Mouse (Mus musculus): ENCODE measurements around the gene Jazf1.
A peak's percentile ranks its signal among the peaks of the same experiment; 100 is the strongest.

Jazf1 gene

DNA sequence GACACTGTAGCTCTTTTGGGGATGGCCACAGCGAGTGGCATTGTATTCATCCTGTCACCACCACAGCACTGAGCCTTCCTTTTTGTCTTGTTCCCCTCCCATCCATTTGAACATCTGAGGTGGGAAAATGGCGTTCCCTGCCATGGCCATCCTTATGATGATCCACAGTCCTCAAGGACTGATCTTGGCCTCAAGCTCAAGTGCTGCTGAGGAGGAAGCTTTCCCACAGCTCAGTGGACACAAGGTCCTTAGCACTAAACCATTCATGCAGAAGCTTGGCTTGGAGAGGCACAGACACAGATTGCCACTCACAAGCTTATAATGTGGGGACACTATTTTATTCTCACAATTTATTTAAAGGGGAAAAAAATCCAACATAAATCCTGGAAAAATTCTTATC, 58.1 kb downstream of the Jazf1 start:
- DNase-seq (ENCODE audit: low read depth, low spot score), result no peak

DNA sequence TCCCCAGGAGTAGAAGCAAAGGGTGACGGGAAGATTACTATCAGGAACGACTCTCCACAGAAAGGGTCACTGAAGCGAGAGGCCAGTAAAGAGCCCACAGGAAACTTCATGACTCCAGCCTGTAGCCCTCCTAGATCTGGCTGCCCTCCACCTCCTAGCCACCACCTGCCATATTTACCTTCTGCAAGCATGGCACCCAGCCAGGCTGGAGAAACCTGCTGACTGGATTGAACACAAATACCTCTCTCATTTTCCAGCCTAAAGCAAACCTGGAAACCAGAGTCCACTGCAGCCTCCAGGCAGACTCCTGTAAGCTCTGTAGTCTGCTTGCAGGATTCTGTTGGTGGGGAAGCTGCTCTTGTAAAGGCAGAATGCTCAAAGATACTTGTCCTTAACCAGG, 62.4 kb downstream of the Jazf1 start:
- DNase-seq (ENCODE audit: low read depth, low spot score), result no peak

DNA sequence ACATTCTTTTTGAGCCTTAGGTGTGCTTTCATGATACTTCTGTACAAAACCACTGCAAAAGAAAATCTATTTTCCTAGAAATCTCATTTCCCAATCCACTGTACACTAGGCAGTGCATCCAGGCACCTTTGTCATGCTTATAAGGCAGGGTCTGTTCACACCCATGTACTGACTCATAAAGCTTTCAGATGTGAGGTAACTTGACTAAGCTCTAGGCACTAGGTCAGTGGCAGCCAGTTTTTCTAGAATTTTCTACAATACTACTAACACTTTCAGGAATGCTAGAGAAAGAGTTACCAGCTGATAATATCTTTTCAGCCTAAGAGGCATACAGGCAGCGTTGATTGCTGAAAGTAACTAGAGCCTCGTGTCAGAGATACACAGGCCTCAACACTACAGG, 62.9 kb downstream of the Jazf1 start:
- no peak for DNase-seq (ENCODE audit: low read depth, low spot score)

DNA sequence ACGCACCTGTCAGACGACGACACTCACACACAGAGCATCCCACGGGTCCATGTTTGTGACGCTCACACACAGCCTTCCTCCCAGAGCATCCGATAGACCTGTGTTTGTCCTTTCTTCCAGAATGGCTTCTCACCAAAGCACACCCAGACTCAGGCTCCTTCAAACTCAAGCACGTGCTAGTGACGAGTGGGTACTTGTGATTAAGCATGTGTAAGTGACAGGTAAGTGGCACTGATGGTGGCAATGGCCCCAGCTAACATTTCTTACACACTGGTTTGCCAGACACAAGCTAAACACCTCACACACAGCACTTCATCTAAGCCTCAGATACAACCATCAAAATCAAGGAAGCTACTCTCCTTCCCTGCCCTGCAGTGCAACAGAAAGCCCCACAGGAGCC, 77.6 kb downstream of the Jazf1 start:
- DNase-seq (ENCODE audit: low read depth, low spot score), result no peak

DNA sequence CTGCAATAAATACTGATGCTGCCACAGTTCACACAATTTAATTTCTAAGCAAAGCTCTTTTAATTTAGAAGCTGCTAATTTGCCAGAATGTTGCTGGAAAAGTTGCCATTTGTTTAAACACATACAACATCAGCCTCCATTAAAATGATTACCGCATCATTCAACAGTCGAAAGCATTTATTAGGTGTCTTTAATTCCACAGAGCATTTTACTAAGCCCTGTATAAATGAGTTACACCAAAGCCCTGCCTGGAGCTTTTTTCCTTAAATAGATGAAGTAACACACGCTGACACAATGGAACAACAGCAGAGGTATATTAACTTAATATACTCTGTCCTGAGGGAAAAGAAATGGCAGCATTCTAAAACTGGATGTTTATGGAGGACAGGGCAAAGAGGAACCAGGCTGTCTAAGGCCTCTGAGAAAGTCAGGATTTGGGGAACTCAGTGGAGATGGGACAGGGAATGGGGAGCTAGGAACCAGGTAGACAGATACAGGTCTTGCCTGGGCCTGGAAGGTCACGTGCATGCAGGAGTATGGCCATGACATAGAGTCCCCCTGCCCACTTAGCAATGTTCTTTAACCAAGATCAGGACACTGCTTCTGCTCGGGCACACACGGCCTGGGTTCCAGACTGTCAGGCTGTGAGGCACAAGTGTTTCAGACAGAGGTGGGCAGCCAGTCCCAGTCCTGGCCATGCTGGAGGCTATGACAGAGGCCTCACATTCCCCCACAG, 80.4 kb downstream of the Jazf1 start:
- no peak for DNase-seq (ENCODE audit: low read depth, low spot score)

DNA sequence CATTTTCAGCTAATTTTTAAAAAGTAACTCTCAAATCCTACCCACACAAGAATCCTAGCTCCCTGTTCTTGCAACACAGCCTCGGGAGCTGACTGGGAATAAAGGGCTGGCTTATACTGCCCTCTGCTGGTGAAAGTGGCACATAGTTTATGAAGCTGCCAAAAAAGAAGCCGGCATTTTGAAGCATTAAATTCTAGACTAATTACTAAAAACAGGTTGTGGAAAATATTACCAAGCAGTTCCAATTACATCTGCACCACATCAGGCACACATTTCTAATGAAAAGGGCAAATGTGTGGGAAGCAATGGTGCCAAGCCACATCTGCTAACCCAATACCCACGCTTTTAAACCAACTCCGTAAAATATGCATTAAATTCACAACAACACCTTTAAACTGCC, 81.0 kb downstream of the Jazf1 start:
- peak; percentile 79 for DNase-seq (ENCODE audit: low read depth, low spot score)

DNA sequence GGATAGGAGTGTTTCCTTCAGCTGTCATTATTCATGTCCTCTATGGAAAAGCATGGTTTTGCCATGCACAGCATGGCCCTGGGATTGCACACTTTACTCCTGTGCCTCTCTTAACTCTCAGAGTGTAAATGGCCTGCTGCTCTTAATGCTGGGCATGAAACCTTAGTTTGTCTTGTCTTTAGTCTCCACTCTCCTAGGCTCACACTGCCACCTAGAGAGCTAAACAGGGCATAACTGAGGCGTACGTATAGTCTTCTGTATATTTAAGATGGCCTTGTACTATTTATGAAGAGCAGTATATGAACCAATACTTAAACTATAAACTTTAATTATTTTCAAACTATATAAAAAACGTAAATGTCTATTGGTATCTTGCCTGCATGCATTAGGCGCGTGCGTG, 86.3 kb downstream of the Jazf1 start:
- no peak for DNase-seq (ENCODE audit: low read depth, low spot score)

DNA sequence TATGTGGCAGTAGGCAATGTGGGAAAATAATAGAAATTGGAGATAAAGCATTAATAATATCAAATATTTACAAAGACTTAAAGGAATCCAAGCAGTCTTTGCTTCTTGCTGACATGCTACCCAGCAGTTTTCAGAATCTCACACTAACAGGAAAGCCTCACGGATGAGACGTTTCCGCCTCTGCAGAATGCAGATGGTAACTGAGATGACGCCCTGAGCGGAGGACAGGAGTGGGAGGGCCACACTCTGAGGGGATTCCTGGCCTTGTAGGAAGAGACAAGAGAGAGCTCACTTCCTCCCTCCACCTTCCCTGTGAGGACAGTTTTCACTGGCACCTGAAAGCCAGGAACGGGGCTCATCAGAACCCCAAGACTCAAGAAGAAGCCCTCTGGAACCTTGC, 88.9 kb downstream of the Jazf1 start:
- DNase-seq (ENCODE audit: low read depth, low spot score), result no peak

DNA sequence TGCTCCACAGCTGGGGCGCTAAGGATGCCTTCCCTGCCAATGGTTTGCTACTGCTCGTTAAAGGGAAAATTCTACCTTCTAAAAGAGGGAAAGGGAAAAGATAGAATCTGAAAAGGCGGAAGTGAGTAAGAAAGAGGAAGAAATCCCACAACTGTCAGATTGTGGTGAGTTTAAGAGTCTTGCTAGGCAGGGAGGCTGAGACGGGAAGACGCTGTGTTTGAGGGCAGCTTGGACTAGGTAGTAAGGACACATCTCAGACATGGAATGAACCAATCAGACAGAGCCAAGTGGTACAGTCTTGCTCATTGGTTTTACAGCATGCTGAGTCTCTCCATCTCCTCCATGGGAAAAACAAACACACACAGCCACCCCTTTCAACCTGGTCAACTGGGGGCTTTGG, 95.1 kb downstream of the Jazf1 start:
- no peak for DNase-seq (ENCODE audit: low read depth, low spot score)

DNA sequence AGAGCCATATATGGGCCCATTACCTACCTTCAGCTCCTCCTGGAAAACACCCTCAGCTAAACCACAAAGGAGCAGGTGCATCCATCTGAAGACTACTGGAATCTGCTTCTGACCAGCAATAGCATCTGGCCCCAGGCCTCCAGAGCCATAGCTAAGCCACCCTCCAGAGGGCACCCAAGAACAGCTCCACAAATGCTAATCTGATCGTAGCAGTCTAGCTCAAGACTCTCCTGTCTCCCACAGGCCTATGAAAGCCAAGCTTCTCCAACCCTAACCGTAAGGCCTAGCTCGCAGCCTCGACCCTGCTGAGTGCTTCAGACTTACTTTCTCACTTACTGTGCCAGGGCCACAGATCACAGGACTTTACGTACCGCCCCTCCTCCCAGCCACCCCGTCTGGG, 96.3 kb downstream of the Jazf1 start:
- DNase-seq (ENCODE audit: low read depth, low spot score), result no peak

DNA sequence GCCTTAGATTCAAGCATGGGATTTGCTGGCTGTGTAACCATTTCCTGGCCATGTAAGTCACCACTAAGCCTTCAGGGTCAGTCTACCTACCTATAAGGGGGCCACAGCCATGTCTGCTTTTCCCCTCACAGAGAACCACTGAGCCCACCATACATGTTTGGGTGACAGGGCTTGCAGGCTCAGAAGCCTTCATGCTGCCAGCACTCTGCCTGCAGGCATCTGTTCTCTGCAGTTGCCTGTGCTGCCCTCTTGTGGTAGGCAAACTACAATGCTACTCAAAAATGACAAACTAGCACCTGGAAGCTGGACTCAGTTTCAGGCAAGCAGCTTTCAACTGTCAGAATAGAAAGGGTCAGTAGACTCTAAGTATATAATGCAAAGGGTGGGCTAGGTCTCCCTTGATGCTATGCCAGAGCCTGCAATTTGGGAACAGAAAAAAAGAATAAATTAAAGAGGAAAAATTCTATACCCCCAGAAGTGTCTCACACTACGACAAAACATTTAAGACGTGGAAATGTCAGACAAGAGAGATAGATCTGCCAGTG, 98.6 kb downstream of the Jazf1 start:
- DNase-seq (ENCODE audit: low read depth, low spot score), result peak; percentile 79

DNA sequence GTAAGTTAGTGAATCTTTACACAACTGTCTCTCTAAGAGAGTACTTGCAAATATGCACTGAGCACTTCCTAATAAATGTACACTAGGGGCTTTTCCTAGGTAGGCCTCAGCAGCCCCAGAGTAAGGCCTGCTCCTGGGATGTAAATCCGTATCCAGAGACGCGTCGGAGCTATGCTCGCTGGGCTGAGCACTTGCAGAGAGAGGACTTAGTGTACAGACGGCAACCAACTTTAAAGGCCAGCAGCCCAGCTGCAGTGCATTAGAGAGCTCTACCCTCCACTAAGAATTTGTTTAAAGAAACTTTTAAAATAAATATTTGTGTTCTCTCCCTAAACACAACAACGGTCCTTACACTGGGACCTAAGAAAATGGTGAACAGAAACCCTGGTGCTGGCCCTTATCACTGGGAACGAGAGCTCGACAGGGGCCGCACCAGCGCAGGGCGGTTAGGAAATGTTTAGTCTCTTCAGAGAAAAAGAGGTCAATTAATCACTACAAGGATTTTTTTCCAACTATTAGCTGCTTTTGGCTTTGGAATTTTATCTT, 100.0 kb downstream of the Jazf1 start:
- no peak for DNase-seq (ENCODE audit: low read depth, low spot score)

DNA sequence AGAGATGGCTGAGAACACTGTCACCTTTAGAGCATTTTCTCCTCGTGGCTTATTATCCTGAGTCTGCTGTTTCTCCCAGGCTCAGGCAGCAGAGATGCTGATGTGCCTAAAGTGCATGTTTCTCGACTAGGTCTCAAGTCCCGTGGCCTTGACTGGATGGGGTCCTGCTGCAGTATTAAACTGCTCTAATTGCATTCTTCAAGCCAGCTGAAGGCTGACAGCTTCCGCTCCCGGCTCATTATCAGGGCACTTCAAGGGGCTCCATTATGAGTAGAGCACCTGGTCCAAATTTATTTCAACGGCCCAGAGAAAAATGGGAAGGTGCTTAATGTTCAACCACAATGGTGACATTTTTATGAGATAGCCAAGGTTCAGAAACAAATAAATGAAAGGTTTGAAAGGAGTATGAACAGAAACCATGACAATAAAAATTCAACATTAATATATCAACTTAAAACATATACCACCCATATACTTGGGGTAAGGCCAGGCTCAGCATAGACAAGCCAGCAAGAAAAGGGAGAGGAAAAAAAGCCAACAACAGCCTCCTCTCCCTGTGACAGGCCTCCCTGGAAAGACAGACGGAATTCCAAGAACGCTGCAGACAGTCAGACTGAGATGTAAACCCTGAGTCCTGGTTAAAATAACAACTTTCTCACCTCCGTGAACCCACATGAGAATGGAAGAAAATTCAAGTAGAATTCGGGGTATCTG, 100.7 kb downstream of the Jazf1 start:
- DNase-seq (ENCODE audit: low read depth, low spot score), result peak; percentile 94

DNA sequence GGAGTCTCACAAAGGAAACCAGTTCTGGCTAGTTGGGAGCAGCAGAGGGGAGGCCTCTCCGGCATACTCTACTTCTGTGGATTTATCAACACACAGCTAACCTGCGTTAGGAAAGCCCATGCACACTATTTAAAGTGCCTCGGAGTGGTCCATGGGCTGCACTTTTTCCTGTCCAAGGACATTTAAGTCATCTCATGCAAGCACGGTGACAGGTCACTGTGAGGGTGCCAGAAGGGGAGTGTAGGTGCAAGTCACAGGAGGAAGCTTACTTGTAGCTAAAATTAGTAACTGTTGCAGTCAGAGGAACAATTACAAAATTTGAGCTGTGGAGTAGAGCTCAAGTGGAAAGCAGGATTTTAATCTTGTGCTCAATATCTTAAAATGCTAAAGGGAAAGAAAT, 102.4 kb downstream of the Jazf1 start:
- no peak for DNase-seq (ENCODE audit: low read depth, low spot score)

DNA sequence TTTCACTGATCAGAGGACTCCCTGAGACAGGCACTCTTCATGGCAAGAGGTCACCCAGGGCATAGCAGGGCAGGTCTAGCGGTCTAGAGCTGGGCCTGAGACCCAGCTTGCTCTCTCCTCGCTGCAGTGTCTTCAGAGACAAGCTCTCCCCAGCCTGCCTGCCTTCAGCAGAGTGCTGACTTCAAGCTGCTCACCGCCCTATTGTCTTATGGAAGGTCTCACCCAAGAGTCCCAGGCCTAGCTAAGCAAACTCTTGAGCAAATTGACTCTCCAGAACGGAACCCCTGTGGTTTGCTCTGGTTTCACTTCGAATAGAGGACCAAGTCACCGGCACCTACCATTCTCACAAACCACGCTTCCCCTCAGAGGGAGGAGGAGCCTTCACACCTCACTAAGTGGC, 103.1 kb downstream of the Jazf1 start:
- no peak for DNase-seq (ENCODE audit: low read depth, low spot score)

DNA sequence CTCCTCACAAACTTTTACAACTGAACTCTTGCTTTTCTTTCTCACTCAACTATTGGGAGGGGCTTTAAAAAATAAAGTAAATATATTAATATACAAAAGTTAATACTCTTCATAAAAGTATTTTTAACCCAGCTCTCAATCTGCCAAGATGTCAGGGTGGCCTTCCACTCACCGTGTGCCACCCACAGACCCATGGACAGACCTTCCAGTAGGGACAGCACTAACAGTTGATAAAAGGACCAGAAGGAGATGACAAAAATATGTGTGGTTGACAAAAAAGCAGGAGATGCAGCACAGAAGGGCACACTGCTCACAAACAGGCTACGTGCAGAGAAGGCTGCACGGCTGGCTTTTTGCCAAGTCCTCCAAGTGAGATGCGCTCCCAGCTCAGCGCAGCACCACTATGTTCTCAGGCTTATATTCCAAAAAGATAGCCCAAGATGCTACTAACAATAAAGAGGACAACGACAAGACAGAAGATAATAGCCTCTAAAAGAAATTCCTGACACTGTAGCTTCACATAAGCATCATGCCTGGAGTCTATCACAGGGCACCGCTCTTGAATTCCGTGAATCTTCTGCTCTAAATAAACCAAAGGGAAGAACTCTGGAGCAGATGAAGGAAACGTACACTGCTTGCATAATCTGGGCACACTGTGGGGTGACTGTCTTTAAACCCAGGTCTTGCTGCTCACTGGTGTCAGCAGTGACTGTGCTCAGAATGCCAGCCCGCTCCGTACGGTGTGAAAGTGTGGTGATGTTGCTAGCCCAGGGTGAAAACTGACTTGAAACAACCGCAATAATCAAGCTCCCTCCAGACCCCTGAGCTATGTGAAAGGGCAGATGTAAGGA, 104.4 kb downstream of the Jazf1 start:
- DNase-seq (ENCODE audit: low read depth, low spot score), result no peak

DNA sequence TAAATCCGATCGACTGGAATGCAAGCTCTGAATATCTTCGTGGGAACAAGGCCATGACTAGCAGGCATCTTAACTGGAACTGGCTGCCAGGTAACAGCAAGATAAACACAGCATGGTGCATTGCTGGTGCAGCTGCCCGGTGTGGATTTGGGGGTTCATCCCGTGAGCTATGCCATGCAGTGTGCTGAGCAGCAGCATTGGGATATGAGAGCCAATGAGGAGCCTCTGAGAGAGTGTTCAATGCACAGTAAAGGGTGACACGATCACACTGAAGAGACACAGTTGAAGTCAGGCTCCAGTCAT, 105.0 kb downstream of the Jazf1 start:
- no peak for DNase-seq (ENCODE audit: low read depth, low spot score)

DNA sequence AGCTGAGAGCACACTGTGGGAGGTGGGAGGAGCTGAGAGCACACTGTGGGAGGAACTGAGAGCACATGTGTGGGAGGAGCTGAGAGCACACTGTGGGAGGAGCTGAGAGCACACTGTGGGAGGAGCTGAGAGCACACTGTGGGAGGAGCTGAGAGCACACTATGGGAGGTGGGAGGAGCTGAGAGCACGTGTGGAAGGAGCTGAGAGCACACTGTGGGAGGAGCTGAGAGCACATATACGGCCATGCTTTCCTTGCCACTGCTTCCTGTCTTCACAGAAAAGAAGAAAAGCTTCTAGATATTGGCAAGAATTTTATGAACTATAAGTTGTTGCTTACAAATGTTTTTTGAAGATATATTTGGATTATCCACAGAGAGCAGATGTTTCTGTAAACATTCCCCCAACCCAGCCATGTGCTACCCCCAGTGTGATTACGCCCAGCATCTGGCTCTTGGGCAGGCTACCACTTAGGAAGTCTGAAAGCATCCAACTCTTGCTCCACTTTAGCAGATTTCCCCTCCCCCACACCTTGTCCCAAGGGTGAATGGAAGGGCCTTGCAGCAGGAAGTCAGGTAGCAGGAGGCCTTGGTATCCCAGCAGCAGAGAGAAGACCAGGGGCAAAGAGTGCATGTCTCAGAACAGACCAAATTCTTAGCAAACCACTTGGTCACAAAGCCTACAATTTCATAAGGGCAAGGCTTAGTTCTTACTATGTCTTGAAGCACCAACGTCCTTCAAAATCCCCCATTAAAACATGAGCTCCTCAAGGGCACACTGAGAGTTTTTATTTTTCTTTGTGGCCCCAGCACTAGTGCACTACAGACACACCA, 105.6 kb downstream of the Jazf1 start:
- no peak for DNase-seq (ENCODE audit: low read depth, low spot score)

DNA sequence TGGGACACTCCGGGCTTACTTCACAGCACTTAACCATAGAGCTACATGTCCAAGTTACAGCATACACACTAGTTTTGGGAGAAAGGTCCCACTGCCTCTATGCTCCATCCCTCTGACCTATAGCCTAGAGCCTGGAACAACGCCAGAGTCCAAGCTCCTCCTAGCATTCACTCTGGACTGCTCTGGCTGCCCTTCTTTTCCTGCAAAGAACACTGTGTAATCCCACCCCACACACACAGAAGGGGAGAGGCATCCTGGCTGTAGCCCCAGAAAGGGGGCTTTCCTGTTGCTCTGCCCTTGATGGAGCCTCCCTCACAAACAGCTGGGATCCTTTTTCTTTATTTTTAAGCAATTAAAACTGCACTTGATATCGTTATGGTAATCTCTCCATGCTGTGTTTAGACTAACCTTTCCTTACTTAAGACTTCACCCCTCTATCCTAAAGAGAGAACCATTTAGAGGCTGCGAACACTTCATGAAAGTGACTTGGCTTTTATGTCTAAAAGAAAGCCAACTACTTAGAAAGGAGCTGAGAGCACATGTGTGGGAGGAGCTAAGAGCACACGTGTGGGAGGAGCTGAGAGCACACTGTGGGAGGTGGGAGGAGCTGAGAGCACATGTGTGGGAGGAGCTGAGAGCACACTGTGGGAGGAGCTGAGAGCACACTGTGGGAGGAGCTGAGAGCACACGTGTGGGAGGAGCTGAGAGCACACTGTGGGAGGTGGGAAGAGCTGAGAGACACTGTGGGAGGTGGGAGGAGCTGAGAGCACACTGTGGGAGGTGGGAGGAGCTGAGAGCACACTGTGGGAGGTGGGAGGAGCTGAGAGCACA, 106.6 kb downstream of the Jazf1 start:
- no peak for DNase-seq (ENCODE audit: low read depth, low spot score)

DNA sequence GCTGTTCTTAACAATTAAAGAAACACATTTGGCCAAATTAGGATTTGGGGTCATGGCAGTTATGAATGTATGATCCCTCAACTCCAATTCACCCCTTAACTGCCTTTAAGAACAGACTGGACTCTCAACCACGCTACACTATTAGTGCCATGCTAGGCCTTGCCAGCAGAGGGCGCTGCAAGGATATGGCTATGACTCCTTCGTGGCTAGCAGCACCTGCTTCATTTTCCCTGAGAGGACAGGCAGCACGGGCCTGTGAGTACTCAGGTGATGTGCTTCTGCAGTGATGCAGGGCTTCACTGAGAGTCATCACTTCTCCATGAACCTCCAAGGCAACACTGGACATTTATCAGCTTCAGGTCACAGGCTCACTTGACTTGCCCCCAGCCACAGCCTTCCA, 110.7 kb downstream of the Jazf1 start:
- DNase-seq (ENCODE audit: low read depth, low spot score), result peak; percentile 81
